Mouse (Mus musculus) brain, embryonic 14.5 days (tissue): ENCODE data around the gene Pear1.

Source experiments
- CTCF ChIP-seq: fragments of 200-500 bp; IDR thresholded peaks from 2 replicates; pipeline ENCODE4 v1.5.1; 2012; ENCODE audit warnings: inconsistent platforms, mild to moderate bottlenecking, moderate library complexity, borderline replicate concordance; ENCODE audit not compliant: insufficient read depth, insufficient read length; ENCODE audit errors: extremely low read depth
- POLR2A ChIP-seq: fragments of 200-500 bp; IDR thresholded peaks from 2 replicates; pipeline ENCODE4 v1.6.1; 2012; ENCODE audit warnings: mild to moderate bottlenecking, inconsistent platforms, borderline replicate concordance; ENCODE audit not compliant: poor library complexity, insufficient read depth, insufficient read length, severe bottlenecking; ENCODE audit errors: extremely low read depth

GRCm38 (mm10) chr3:87829025-87829424, 4.9 kb upstream of the Pear1 start:
- TF ChIP-seq CTCF = no peak
- no peak for TF ChIP-seq POLR2A
